Mouse (Mus musculus) megakaryocyte, adult 5-6 weeks (primary cell): ENCODE results near the gene Prkcg. TPM values are rescaled to one million over a fixed set of nuclear protein-coding genes. Genes with fewer than 3 reads are reported as not detected.

ENCODE experiments used
- ATAC-seq: 2 replicates; pipeline ENCODE4 v1.8.0; 2016; ENCODE audit warnings: mild to moderate bottlenecking, inconsistent platforms; ENCODE audit not compliant: poor library complexity, severe bottlenecking
- total RNA-seq, 2 experiments: library from RNA; stranded (forward) in 1 of 2; stranded (reverse) in 1 of 2; fragments of 153-499, 151-499 nt in 1 of 2; fragments of 221-1000, 200-1000 nt in 1 of 2; gene quantifications; 2 replicates each; pipeline versions ENCODE4 v1.2.3 to v1.2.4; 2015 to 2017

Gene Prkcg
- total RNA-seq, 2 experiments from 2014 or later, result 0.92 to 1.6 TPM

DNA sequence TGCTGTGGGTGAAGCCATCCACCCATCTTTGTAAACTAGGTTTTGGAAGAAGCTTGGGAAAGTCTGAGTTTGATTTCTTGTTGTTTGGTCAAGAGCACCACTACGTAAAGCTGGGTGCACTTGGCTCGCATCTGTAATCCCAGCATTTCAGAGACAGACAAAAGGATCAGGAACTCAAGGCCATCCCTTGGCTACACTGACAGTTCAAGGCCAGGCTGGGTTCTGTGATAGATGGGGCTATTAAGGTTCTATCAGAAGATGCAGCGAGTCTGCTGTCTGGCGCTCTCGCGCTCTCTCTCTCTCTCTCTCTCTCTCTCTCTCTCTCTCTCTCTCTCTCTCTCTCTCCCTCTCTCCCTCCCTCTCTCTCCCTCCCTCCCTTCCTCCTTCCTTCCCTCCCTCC lies 65.9 kb downstream of the Prkcg start:
- no peak for ATAC-seq

DNA sequence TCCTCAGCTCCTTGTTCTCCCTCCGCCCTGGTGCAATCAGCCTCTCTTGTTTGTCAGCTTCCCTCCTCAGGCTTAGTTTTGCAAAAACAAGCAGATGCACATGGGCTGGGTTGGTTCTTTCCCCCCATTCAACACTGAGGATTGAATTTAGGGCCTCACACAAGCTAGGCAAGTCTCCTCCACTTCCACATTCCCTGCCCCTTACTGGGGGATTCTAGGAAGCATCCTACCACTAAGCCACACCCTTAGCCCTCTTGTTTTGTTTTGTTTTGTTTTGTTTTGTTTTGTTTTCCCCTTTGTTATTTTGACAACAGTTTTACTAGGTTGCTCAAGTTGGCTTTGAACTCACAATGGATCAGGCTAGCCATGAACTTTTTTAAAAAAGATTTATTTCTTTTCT lies 71.7 kb downstream of the Prkcg start:
- no peak for ATAC-seq

DNA sequence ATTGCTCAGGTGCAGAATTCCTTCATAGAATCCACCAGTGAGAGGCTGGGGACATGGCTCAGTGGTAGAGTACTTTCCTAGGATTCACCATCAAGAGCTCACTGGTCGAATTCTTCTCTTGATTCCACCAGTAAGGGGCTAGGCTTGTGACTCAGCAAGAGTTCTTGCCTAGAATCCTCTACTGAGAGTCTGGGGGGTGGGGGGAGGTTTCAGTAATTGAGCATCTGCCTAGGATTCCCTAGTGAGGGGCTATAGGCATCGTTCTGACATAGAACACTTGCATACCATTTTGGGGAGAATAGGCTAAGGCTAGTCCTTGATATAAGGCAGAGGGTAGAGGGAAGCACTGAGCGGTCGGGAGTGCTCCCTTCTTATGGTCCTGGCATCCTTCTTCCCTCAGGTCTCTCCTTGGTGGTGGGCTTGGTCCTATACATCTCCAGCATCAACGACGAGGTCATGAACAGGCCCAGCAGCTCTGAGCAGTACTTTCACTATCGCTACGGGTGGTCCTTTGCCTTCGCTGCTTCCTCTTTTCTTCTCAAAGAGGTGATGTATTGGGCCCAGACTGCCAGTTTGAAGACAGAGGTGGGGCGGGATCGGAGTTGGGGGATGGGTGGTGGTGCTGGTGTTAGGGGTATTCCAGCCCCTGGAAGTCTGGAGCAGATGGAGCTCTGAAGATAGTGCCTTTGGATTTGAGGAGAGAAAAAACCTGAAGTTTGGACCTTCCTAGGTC lies 76.7 kb downstream of the Prkcg start:
- ATAC-seq, result 0 out of 2 replicates have a peak, but pooled peaks have one; percentile 45

DNA sequence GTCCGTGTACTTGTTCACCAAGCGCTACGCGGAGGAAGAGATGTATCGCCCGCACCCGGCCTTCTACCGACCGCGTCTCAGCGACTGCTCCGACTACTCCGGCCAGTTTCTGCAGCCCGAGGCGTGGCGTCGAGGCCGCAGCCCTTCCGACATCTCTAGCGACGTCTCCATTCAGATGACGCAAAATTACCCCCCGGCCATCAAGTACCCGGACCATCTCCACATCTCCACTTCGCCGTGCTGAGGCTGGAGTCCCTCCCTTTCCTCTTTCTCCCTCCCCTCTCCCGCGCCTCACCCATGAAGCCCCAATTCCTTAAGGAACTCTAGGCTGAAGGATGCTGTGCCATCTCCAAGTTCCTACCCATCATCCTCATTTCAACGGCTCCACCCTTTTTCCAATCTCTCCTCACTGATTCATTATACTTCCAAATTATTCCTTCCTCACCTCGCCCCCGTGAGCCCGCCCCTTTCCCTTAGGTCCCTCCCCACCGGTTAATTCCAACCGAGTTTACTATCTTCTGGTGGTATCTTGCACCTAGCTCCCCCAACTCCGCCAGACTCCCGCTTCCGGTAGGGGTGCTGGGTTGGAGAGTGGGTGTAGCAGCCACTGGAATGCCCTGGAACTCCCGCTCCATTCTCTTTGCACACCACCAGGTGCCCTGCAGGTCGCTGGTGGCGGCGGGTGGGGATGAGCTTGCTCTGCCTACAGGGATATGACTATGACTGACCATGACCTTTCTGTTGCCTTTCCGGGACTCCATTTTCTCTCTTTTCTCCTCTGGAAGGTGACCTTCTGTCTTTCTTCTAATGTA lies 77.9 kb downstream of the Prkcg start:
- no peak for ATAC-seq

DNA sequence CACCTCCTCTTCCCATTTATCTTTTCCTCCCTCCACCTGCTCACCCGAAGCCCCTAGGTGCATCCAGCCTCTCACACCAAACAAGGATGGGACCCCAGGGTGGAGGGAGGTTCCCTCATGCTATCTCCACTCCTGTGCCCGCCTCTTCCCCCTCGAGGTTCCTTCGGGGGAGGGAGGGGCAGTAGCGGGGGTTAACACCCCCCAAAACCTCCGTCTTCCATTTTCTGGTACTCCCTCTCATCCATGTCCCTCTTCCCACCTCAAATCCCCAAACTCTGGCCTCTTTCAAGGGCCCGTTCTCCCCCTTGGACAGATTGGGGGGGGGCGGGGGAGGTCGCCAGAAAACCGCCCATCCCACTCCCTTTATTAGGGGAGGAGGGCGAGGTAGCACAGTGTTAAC lies 78.6 kb downstream of the Prkcg start:
- no peak for ATAC-seq

DNA sequence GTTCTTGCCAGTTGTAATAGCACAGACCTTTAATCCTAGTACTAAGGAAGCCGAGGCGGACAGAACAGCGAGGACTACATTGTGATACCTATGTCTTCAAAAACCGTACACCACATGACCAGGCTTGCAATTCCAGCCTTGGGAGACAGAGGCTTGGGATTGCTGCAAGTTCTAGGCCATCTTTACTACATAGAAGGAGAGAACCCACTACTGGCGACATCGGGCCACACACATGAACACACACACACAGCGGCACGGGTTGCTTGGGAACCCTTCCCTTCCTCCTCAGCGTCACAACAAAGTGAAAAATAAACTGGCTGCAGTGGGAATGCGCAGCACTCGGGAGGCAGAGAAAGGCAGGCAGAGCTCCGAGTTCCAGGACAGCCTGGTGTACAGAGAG lies 79.3 kb downstream of the Prkcg start:
- no peak for ATAC-seq

DNA sequence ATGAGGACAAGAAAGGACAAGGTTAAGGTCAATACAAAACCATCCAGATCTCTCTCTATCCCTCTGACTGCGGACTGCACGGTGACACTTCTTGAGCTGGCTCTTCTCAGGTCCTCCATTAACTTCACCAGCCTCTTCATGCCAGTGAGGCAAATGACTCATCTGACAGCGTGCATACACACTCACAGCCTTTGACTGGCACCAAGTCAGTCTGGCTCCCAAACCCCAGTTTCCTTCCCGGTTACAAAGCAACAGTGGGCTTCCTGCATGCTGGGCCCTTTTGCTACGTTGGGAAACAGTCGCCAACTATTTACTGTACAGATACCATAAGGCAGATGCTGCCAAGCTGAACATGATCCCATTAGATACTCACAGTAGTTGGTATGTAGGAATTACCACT lies 80.2 kb downstream of the Prkcg start:
- ATAC-seq, result no peak

DNA sequence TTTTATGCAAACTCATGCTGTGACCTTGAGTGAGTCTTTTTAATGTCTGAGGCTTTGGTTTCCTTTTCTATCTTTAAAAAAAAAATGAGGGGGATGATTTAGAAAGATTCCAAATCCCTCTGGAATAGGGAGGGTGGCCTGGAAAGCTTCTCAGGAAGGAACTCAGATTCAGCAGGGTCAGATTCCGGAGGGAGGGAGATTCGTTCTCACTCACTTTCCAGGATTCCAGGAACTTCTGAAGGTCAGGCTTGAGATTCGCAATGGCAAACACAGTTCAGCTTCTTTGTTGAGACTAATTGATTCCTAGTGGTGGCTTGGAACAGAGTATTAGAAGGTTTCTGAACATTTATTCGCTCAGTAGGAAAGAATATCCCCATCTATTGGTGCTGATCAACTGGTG lies 81.4 kb downstream of the Prkcg start:
- no peak for ATAC-seq

DNA sequence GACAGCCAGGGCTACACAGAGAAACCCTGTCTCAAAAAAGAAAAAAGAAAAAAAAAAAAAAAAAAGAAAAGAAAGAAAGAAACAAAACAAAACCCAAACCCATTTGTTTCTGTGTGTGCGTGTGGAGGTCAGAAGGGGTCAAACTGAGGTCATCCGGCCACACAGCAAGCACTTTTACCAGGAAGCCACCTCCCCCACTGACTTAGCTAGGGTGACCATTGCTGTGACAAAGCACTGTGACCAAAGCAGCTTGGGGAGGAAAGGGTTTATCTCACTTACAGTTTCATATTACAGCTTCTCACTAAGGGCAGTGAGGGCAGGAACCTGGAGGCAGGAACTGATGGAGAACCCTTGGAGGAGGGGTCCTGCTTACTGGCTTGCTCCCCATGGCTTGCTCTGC lies 83.4 kb downstream of the Prkcg start:
- ATAC-seq, result no peak

DNA sequence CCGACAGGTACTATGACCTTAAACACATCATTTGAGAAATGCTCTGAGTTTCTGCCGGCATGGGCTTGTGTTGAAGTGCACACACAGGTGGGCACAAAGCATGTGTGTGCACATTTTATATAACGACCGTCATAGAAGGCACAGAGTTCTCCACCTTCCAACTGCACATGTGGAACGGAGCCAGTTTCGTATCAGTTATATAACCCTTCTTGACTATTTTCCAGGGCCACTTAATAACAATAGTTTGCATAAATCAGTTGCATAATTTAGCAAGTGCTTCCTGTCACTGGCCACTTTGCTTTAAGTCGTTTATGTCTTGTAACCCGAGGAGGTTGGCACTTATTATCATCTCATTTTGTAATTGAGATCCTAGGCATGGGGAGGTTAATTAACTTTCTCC lies 84.8 kb downstream of the Prkcg start:
- ATAC-seq, result no peak

DNA sequence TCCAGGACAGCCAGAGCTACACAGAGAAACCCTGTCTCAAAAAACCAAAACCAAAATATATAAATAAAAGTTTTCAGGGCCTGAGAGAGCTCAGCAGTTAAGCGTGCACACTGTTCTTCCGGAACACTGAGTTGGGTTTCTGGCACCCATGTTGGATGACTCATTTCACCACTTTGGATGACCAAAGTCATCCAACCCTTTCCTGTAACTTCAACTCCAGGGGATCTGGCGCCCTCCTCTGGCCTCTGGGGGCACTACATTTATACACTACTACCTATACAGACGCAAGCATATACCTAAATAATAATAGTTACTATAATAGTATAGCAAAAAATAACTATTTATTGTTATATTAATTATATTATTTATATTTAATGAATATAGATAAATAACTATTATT lies 87.9 kb downstream of the Prkcg start:
- ATAC-seq, result no peak; the same call in 1 of the 2 replicates

Other genes starting within 250 kb of the Prkcg start
- gene AU018091, start 120.0 kb upstream of the Prkcg start, total RNA-seq (2015), result not detected in 2 replicates
- gene AU018091, start 120.0 kb upstream of the Prkcg start, total RNA-seq (2017), result not detected in 2 replicates
- gene Nlrp12, start 39.4 kb upstream of the Prkcg start, total RNA-seq (2015), result 3.9 and 4.0 TPM in 2 replicates
- gene Nlrp12, start 39.4 kb upstream of the Prkcg start, total RNA-seq (2017), result 7.5 and 7.8 TPM in 2 replicates
- gene Myadm, start 99 bp upstream of the Prkcg start, total RNA-seq (2015), result 246 and 261 TPM in 2 replicates
- 75.7 and 78.5 TPM in 2 replicates for gene Myadm, start 99 bp upstream of the Prkcg start, total RNA-seq (2017)
- not detected in 2 replicates for gene Cacng7, start 43.8 kb downstream of the Prkcg start, total RNA-seq (2015)
- not detected in 2 replicates for gene Cacng7, start 43.8 kb downstream of the Prkcg start, total RNA-seq (2017)
- not detected in 2 replicates for gene Cacng8, start 101.5 kb downstream of the Prkcg start, total RNA-seq (2015)
- not detected in 2 replicates for gene Cacng8, start 101.5 kb downstream of the Prkcg start, total RNA-seq (2017)
- not detected in 2 replicates for gene Cacng6, start 135.0 kb downstream of the Prkcg start, total RNA-seq (2015)
- not detected in 2 replicates for gene Cacng6, start 135.0 kb downstream of the Prkcg start, total RNA-seq (2017)
- 28.4 and 35.7 TPM in 2 replicates for gene Tarm1, start 213.4 kb downstream of the Prkcg start, total RNA-seq (2015)
- gene Tarm1, start 213.4 kb downstream of the Prkcg start, total RNA-seq (2017), result 18.3 and 19.1 TPM in 2 replicates